ENCODE assay signal across 13 mouse cellular contexts in the genomic region with DNA sequence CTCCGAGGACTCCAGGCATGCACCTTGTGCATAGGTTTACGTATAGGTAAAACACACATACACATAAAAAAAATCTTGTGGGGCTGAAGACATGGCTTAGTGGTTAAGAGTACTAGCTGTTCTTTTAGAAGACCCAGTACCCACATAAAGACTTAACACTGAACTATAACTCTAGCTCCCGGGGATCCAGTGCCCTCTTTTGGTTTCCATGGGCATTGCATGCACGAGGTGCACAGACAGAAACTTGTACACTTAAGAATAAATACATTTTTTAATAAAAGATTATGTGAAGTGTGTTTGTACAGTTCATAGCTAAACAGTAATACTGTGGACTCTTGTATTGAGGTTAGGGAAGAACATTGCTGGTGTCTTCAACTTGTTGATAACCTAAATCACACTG. TPM values are rescaled to one million over a fixed set of nuclear protein-coding genes. Genes with fewer than 3 reads are reported as not detected.
A peak's percentile ranks its signal among the peaks of the same experiment; 100 is the strongest.
DNase-seq lines count a peak whose midpoint lies in the region; ATAC-seq and TF ChIP-seq lines count a peak whose summit lies in the region.
"Had no signal": no experiment of that assay in that cellular context is flagged by ENCODE, and none has a peak within 500 bp of the region (broad histone marks: within the 10 kb centered on the region; RNA-seq: fewer than 3 reads in every experiment).

No protein-coding gene starts in this region.

- peak; percentile 20 for DNase-seq in adrenal gland, postnatal 10 days
- DNase-seq in adrenal gland, adult 8-10 months: no peak
- no peak for DNase-seq in liver, adult 2 months (ENCODE audit: extremely low read depth, low read depth, low spot score)
- DNase-seq in liver: no peak
- DNase-seq in ES-E14 (ENCODE audit: low read depth, low spot score): peak; percentile 28
- peak; percentile 5 for DNase-seq in splenic B cell, adult 2 months (ENCODE audit: low read depth, low spot score)
- no peak for DNase-seq in spleen, postnatal 14 days (ENCODE audit: low spot score in 2 of 2)
- DNase-seq: cerebellum, adult 11-12 months had no signal

- peaks cover 16% of the 10 kb centered on the region; the same call in 1 of the 2 replicates for H3K79me2 ChIP-seq in liver, adult 2 months (ENCODE audit: control insufficient read depth, insufficient read depth, low read length)

- H3K9me3 ChIP-seq in ES-E14 (ENCODE audit: control insufficient read depth, insufficient read depth, low read depth, low read length): no peaks in the 10 kb centered on the region
- H3K9me3 ChIP-seq: embryonic facial prominence, embryonic 12.5 days; forebrain, embryonic 15.5 days; hindbrain, embryonic 10.5 days had no signal

- H3K27me3 ChIP-seq in liver, adult 2 months (ENCODE audit: control insufficient read depth, insufficient read depth, low read length): no peaks in the 10 kb centered on the region
- no peaks in the 10 kb centered on the region for H3K27me3 ChIP-seq in splenic B cell, adult 2 months (ENCODE audit: control insufficient read depth, insufficient read depth, low read length, poor library complexity, severe bottlenecking)
- H3K27me3 ChIP-seq: embryonic facial prominence, embryonic 12.5 days; forebrain, embryonic 15.5 days had no signal

- no peaks in the 10 kb centered on the region for H3K36me3 ChIP-seq in liver, adult 2 months (ENCODE audit: control insufficient read depth, insufficient read depth, low read length)
- H3K36me3 ChIP-seq in ES-E14 (ENCODE audit: control insufficient read depth, insufficient read depth, low read length, poor library complexity, severe bottlenecking): no peaks in the 10 kb centered on the region
- no peaks in the 10 kb centered on the region for H3K36me3 ChIP-seq in splenic B cell, adult 2 months (ENCODE audit: control insufficient read depth, insufficient read depth, low read length, poor library complexity, severe bottlenecking)

- TF ChIP-seq CTCF in liver, adult 2 months (IDR thresholded peaks at IDR 0.05; ENCODE audit: low read depth, low read length): peak; percentile 14; the same call in 1 of the 2 replicates

- ATAC-seq in monocyte, adult 5-6 weeks (replicated peaks; ENCODE audit: insufficient number of reproducible peaks, low FRiP score, low TSS enrichment, poor library complexity, severe bottlenecking): no peak
- ATAC-seq: forebrain, embryonic 15.5 days had no signal

- H3K4me1 ChIP-seq in liver, adult 2 months (ENCODE audit: control insufficient read depth, insufficient read depth, low read length): no peaks in the 10 kb centered on the region
- H3K4me1 ChIP-seq in ES-E14 (ENCODE audit: control insufficient read depth in 2 of 2, insufficient read depth in 2 of 2, low read length in 2 of 2, poor library complexity in 1 of 2): peaks cover 0 to 1% of the 10 kb centered on the region in 2 experiments; a peak in 1 of 4 replicates
- H3K4me1 ChIP-seq: embryonic facial prominence, embryonic 12.5 days; forebrain, embryonic 15.5 days; hindbrain, embryonic 10.5 days had no signal

- no peak for TF ChIP-seq POLR2A in liver, adult 2 months (IDR thresholded peaks at IDR 0.05; ENCODE audit: extremely low read depth, insufficient read depth, low read length)

- WGBS in liver, adult 2 months: 93% methylated on average over 4 of the region's 4 CpGs

- H3K9ac ChIP-seq in liver, adult 2 months (ENCODE audit: low read depth, low read length): no peak overlapping the region
- H3K9ac ChIP-seq in ES-E14 (ENCODE audit: insufficient read depth, low read depth, low read length, poor library complexity, severe bottlenecking): no peak overlapping the region
- H3K9ac ChIP-seq: embryonic facial prominence, embryonic 12.5 days; forebrain, embryonic 15.5 days had no signal

- no peak overlapping the region for H3K4me3 ChIP-seq in liver, adult 2 months (ENCODE audit: insufficient read depth, low read depth, low read length)
- H3K4me3 ChIP-seq in ES-E14 (ENCODE audit: insufficient read depth in 1 of 2, low read depth in 1 of 2, low read length in 2 of 2, poor library complexity in 1 of 2, severe bottlenecking in 1 of 2): no peak overlapping the region
- H3K4me3 ChIP-seq: embryonic facial prominence, embryonic 12.5 days; forebrain, embryonic 15.5 days; hindbrain, embryonic 10.5 days; myocyte had no signal

- in situ Hi-C loops in ES-E14 (cut with MboI; ENCODE audit: low sequenced_read_pairs in 2 of 2, unreplicated experiment in 2 of 2): no loop called here

- no peak overlapping the region for H3K27ac ChIP-seq in liver, adult 2 months (replicated peaks; ENCODE audit: insufficient read depth, low read depth, low read length)
- H3K27ac ChIP-seq in ES-E14 (ENCODE audit: insufficient read depth, low read depth, low read length, poor library complexity, severe bottlenecking): no peak overlapping the region
- H3K27ac ChIP-seq: embryonic facial prominence, embryonic 12.5 days; forebrain, embryonic 15.5 days; hindbrain, embryonic 10.5 days had no signal

TF ChIP-seq in ES-E14, 5 proteins besides CTCF, POLR2A, EP300 and RAD21:
- TF ChIP-seq CHD2 (IDR thresholded peaks at IDR 0.05; ENCODE audit: low read depth, low read length) (no peak), MAFK (IDR thresholded peaks at IDR 0.05; ENCODE audit: insufficient read depth, low read depth, low read length) (no peak), HCFC1 (IDR thresholded peaks at IDR 0.05; ENCODE audit: borderline replicate concordance, insufficient read depth, low read length) (no peak), ZC3H11A (IDR thresholded peaks at IDR 0.05; ENCODE audit: borderline replicate concordance, low read depth, low read length) (no peak), ZNF384 (IDR thresholded peaks at IDR 0.05; ENCODE audit: low read depth, low read length) (no peak)
TF ChIP-seq in ES-E14: peak in this region for 0.

RNA-seq across cellular contexts. Expression of a gene that starts 33.5 kb away (rescaled TPM):
- 10 to 100 TPM; 41.3 to 62.7 TPM for total RNA-seq in adrenal gland, postnatal 10 days (2021)
- total RNA-seq in adrenal gland, adult 8-10 months (2022): 10 to 100 TPM; 62.4 to 91.7 (median 77.9) TPM
- total RNA-seq in liver, adult 2 months (2014; rRNA removed): 21.1 and 25.0 TPM in 2 replicates
- 3.6 and 5.5 TPM in 2 replicates for polyA plus RNA-seq in liver, adult 2 months (2012; rRNA removed)
- 15.3 and 16.7 TPM in 2 replicates for total RNA-seq in ES-E14 (2012; rRNA removed)
- 13.7 to 20.7 TPM (median 16.1 TPM) in 3 replicates for total RNA-seq in monocyte, adult 5-6 weeks (2017)

Comparison
In these comparisons a context has a peak if more than half of its experiments do, and no peak if none do; other contexts are left out.
1. DNase-seq: peak in adrenal gland, postnatal 10 days (single experiment), ES-E14 (single experiment) and splenic B cell, adult 2 months (single experiment); none in adrenal gland, adult 8-10 months (single experiment), liver, adult 2 months (single experiment), liver (single experiment) and spleen, postnatal 14 days (0 of 2).